In the genomic region with DNA sequence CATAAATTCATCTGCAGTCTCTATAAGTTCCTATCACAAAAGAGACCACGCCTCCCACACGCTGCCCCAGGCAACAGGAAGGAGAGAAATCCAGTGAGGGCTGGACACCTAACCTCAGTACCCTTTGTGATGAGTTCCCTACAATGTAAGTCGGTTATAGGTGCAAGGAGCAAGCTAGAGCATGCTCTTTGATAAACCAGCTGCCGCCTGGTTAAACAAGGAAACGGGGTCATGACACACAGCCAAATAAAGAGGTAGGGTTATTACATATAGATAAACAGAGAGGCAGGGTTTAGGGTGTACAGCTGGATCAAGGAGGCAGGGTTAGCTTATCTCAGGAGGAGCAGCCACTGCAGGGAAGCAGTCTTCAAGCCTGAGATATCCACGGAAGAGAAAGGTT, we compare ENCODE assay signal across 18 mouse cellular contexts. TPM values are rescaled to one million over a fixed set of nuclear protein-coding genes. Genes with fewer than 3 reads are reported as not detected.
DNase-seq lines count a peak whose midpoint lies in the region; ATAC-seq and TF ChIP-seq lines count a peak whose summit lies in the region.
"Had no signal": no experiment of that assay in that cellular context is flagged by ENCODE, and none has a peak within 500 bp of the region (broad histone marks: within the 10 kb centered on the region; RNA-seq: fewer than 3 reads in every experiment).

No protein-coding gene starts in this region.

- no peak for TF ChIP-seq CTCF in G1E (IDR thresholded peaks at IDR 0.05; ENCODE audit: low read depth, low read length)
- TF ChIP-seq CTCF in bone marrow, adult 2 months (IDR thresholded peaks at IDR 0.05; ENCODE audit: control insufficient read depth, insufficient read depth, low read length): no peak
- no peak for TF ChIP-seq CTCF in intestine, postnatal 0 days (IDR thresholded peaks at IDR 0.05; ENCODE audit: low read depth)

- TF ChIP-seq POLR2A in bone marrow, adult 2 months (IDR thresholded peaks at IDR 0.05; ENCODE audit: borderline replicate concordance, control insufficient read depth, low read depth, low read length): no peak

- H3K27me3 ChIP-seq in G1E (ENCODE audit: insufficient read depth, low read length): no peaks in the 10 kb centered on the region
- H3K27me3 ChIP-seq in intestine, postnatal 0 days (replicated peaks; ENCODE audit: control insufficient read depth, insufficient read depth, low read length): no peaks in the 10 kb centered on the region
- H3K27me3 ChIP-seq: embryonic facial prominence, embryonic 12.5 days; heart, embryonic 15.5 days; neural tube, embryonic 12.5 days had no signal

- no peak overlapping the region for H3K9ac ChIP-seq in intestine, postnatal 0 days (ENCODE audit: low read depth, low read length)
- H3K9ac ChIP-seq: embryonic facial prominence, embryonic 12.5 days; heart, embryonic 15.5 days; neural tube, embryonic 12.5 days had no signal

- 53% methylated on average over 6 of the region's 6 CpGs for WGBS in bone marrow, adult 2 months
- WGBS in intestine, postnatal 0 days: 20% methylated on average over 6 of the region's 6 CpGs

- H3K36me3 ChIP-seq in G1E (replicated peaks): no peaks in the 10 kb centered on the region
- no peaks in the 10 kb centered on the region for H3K36me3 ChIP-seq in intestine, postnatal 0 days (ENCODE audit: control insufficient read depth, insufficient read depth)
- H3K36me3 ChIP-seq: embryonic facial prominence, embryonic 12.5 days; heart, embryonic 15.5 days; limb, embryonic 10.5 days; neural tube, embryonic 12.5 days had no signal

- peaks cover 18% of the 10 kb centered on the region for H3K4me1 ChIP-seq in G1E (ENCODE audit: insufficient read depth, low read depth, low read length)
- H3K4me1 ChIP-seq in bone marrow, adult 2 months (ENCODE audit: control insufficient read depth, insufficient read depth, low read length): peaks cover 2% of the 10 kb centered on the region
- H3K4me1 ChIP-seq in intestine, postnatal 0 days (replicated peaks; ENCODE audit: control insufficient read depth, insufficient read depth, low read length): no peaks in the 10 kb centered on the region; the same call in 1 of the 2 replicates
- H3K4me1 ChIP-seq: embryonic facial prominence, embryonic 12.5 days; heart, embryonic 15.5 days; limb, embryonic 10.5 days; neural tube, embryonic 12.5 days had no signal

- H3K9me3 ChIP-seq in G1E (replicated peaks): no peaks in the 10 kb centered on the region
- H3K9me3 ChIP-seq in intestine, postnatal 0 days (ENCODE audit: control insufficient read depth): no peaks in the 10 kb centered on the region
- H3K9me3 ChIP-seq: embryonic facial prominence, embryonic 12.5 days; heart, embryonic 15.5 days; limb, embryonic 10.5 days; neural tube, embryonic 12.5 days had no signal

- H3K27ac ChIP-seq in bone marrow, adult 2 months (ENCODE audit: control insufficient read depth, insufficient read depth, low read depth, low read length, poor library complexity): peak overlapping the region; percentile 75
- no peak overlapping the region for H3K27ac ChIP-seq in intestine, postnatal 0 days (ENCODE audit: low read depth, low read length)
- H3K27ac ChIP-seq: embryonic facial prominence, embryonic 12.5 days; heart, embryonic 15.5 days; limb, embryonic 10.5 days; neural tube, embryonic 12.5 days had no signal

- H3K4me3 ChIP-seq in G1E (ENCODE audit: low read depth, low read length): no peak overlapping the region
- H3K4me3 ChIP-seq in bone marrow, adult 2 months (replicated peaks; ENCODE audit: control insufficient read depth, low read depth, low read length): no peak overlapping the region
- no peak overlapping the region for H3K4me3 ChIP-seq in intestine, postnatal 0 days (ENCODE audit: low read depth, low read length)
- H3K4me3 ChIP-seq: embryonic facial prominence, embryonic 12.5 days; heart, embryonic 15.5 days; limb, embryonic 10.5 days; neural tube, embryonic 12.5 days had no signal

- no peak for DNase-seq in G1E (ENCODE audit: low spot score)
- no peak for DNase-seq in layer of hippocampus, adult 11-12 months (ENCODE audit: low spot score)
- no peak for DNase-seq in thymus, adult 18-20 months
- no peak for DNase-seq in left cerebral cortex, adult 8-10 months (ENCODE audit: low spot score in 2 of 2)
- DNase-seq: cerebellum, adult 9-11 months; gastrocnemius, postnatal 10 days; midbrain, embryonic 14.5 days; retina, postnatal 1 day had no signal

- peak; percentile 45; the same call in 1 of the 2 replicates for ATAC-seq in G1E (ENCODE audit: extremely low read depth, insufficient number of reproducible peaks, low FRiP score, poor library complexity, severe bottlenecking)
- peak; percentile 91 for ATAC-seq in intestine, postnatal 0 days
- peak; percentile 98 for ATAC-seq in megakaryocyte-erythroid progenitor cell, adult 5-6 weeks (replicated peaks; ENCODE audit: low FRiP score, low TSS enrichment, poor library complexity, severe bottlenecking)
- ATAC-seq: CD4-positive, CD25-positive, alpha-beta regulatory T cell, adult 4 months; forebrain, embryonic 14.5 days; lung, postnatal 0 days had no signal

- H3K4me2 ChIP-seq in intestine, postnatal 0 days (replicated peaks; ENCODE audit: low read depth): no peak overlapping the region
- H3K4me2 ChIP-seq: embryonic facial prominence, embryonic 12.5 days; heart, embryonic 15.5 days; neural tube, embryonic 12.5 days had no signal

RNA-seq across cellular contexts. Expression of a gene that starts 22.7 kb away (rescaled TPM):
- not detected in 2 replicates for total RNA-seq in G1E (2014; fragmentation: Nextera tagmentation)
- 0.38 and 0.64 TPM in 2 replicates for total RNA-seq in G1E (2017)
- polyA plus RNA-seq in G1E (2012): not detected in 2 replicates
- not detected in 2 replicates for polyA plus RNA-seq in bone marrow, adult 2 months (2011; ENCODE audit: insufficient read depth, insufficient read length, low replicate concordance, missing spikeins)
- polyA plus RNA-seq in intestine, postnatal 0 days (2015; fragmentation: Nextera tagmentation; extraction: Ambion mirVana): not detected in 2 replicates
- total RNA-seq in megakaryocyte-erythroid progenitor cell, adult 5-6 weeks (2014; fragmentation: Nextera tagmentation): not detected in 2 replicates
- total RNA-seq in megakaryocyte-erythroid progenitor cell, adult 5-6 weeks (2017): not detected in 2 replicates
- total RNA-seq in left cerebral cortex, adult 8-10 months (2022): not detected
- total RNA-seq: gastrocnemius, postnatal 10 days had no signal
- polyA plus RNA-seq: CD4-positive, CD25-positive, alpha-beta regulatory T cell, adult 4 months; forebrain, embryonic 14.5 days; heart, embryonic 15.5 days; limb, embryonic 10.5 days; lung, postnatal 0 days; midbrain, embryonic 14.5 days; neural tube, embryonic 12.5 days had no signal

RNA-seq across cellular contexts. Expression of a gene that starts 32.3 kb away (rescaled TPM):
- 24.7 and 27.9 TPM in 2 replicates for total RNA-seq in G1E (2014; fragmentation: Nextera tagmentation)
- 32.2 and 33.5 TPM in 2 replicates for total RNA-seq in G1E (2017)
- polyA plus RNA-seq in G1E (2012): 9.2 and 12.8 TPM in 2 replicates
- polyA plus RNA-seq in bone marrow, adult 2 months (2011; ENCODE audit: insufficient read depth, insufficient read length, low replicate concordance, missing spikeins): 10.0 and 10.9 TPM in 2 replicates
- polyA plus RNA-seq in intestine, postnatal 0 days (2015; fragmentation: Nextera tagmentation; extraction: Ambion mirVana): 25.9 and 26.2 TPM in 2 replicates
- total RNA-seq in megakaryocyte-erythroid progenitor cell, adult 5-6 weeks (2014; fragmentation: Nextera tagmentation): 16.3 and 31.0 TPM in 2 replicates
- 20.9 and 21.3 TPM in 2 replicates for total RNA-seq in megakaryocyte-erythroid progenitor cell, adult 5-6 weeks (2017)
- total RNA-seq in left cerebral cortex, adult 8-10 months (2022): 10 to 100 TPM; 22.6 to 25.0 (median 23.0) TPM

RNA-seq across cellular contexts. Expression of a gene that starts 33.2 kb away (rescaled TPM):
- 148 and 174 TPM in 2 replicates for total RNA-seq in G1E (2014; fragmentation: Nextera tagmentation)
- total RNA-seq in G1E (2017): 66.1 and 70.7 TPM in 2 replicates
- polyA plus RNA-seq in G1E (2012): 21.2 and 22.4 TPM in 2 replicates
- polyA plus RNA-seq in bone marrow, adult 2 months (2011; ENCODE audit: insufficient read depth, insufficient read length, low replicate concordance, missing spikeins): 7.2 and 20.4 TPM in 2 replicates
- 12.6 and 13.0 TPM in 2 replicates for polyA plus RNA-seq in intestine, postnatal 0 days (2015; fragmentation: Nextera tagmentation; extraction: Ambion mirVana)
- 35.0 and 42.7 TPM in 2 replicates for total RNA-seq in megakaryocyte-erythroid progenitor cell, adult 5-6 weeks (2014; fragmentation: Nextera tagmentation)
- total RNA-seq in megakaryocyte-erythroid progenitor cell, adult 5-6 weeks (2017): 25.5 and 41.3 TPM in 2 replicates
- total RNA-seq in left cerebral cortex, adult 8-10 months (2022): 10 to 100 TPM; 61.2 to 67.6 (median 63.5) TPM

Comparison
In these comparisons a context has a peak if more than half of its experiments do, and no peak if none do; other contexts are left out.
1. ATAC-seq: peak in every context shown above with its lines; median percentile 98 in megakaryocyte-erythroid progenitor cell, adult 5-6 weeks; 91 in intestine, postnatal 0 days; 45 in G1E.